Mouse (Mus musculus) spleen, postnatal 36 days (tissue): ENCODE results near the gene Dhx32.

Experiments
- DNase-seq, 2 experiments: peaks; one replicate each; pipeline ENCODE4 v3.0.0; 2022; ENCODE audit warnings: low spot score in 2 of 2, mixed read lengths in 1 of 2

Dhx32 gene

DNA sequence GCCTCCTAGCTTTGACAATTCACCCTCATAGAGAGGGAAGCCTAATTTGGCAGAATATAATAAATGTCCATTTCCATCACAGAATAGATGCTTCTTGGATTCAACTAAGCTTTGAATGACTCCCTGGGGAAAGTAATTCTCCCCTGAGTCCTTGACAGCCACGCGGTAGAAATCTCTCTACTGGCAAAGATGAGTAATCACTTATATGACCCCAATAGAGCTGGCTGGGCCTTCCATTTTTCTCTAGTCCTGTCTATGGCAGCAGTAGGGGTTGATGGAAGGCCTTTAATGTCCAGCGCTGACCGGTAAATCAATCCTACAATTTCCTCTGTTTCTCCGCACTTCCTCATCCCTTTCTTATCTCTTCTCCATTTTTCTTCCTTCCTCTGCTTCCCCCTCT, 7.3 kb downstream of the Dhx32 start:
- no peak for DNase-seq

DNA sequence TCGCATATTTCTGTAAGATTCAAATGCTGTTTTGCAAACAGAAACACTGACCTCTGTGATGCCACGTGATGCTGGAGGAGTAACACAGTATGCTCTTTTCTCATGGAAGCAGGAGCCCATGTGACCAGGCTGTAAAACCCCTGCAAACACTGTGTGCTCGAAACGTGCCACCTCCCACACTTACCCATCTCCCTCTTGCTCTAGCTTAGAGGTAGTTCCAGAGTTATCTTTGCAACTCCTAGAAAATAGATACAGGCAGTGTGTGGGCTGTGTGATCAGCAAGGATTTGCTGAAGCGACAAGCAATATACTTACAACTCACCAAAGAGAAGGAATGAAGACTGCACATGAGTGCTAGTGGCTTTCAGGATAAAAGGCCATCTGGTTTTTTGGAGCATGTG, 14.0 kb downstream of the Dhx32 start:
- DNase-seq = no peak

DNA sequence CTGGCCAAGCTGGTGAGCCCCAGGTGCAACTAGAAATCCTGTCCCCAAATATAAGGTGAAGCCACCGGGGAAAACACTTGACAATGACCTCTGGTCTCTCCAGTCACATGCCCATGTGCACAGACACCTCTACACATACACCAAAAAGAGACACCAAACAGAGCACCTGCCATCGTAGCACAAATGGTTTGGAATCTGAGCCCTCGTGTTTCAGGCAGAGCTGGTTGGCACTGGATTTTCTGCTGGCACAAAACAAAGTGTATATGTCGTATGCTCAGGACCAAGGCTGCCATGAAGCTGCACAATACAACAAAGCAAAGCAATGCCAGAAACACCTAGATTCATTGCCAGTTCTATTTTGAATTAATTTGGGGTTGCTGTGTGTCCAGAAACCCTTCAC, 14.5 kb downstream of the Dhx32 start:
- no peak for DNase-seq

DNA sequence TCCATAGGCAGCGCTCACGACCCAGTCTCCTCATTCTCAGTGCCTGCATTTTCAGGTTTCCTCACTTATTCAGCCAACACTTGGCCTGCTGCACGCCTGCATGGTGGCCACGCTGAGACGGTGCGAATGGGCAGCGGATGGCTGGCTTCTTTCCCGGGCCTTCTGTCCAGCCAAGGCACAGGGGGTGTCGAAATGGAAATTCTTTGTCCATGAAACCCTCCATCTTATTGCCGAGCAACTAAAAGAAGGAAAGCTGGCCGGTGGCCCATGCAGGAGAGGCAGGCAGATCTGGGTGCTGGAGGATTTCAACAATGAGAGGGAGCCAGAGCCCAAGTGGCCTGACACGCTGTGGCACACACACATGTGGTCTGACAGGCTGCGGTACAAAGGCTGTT, 16.7 kb downstream of the Dhx32 start:
- no peak for DNase-seq

DNA sequence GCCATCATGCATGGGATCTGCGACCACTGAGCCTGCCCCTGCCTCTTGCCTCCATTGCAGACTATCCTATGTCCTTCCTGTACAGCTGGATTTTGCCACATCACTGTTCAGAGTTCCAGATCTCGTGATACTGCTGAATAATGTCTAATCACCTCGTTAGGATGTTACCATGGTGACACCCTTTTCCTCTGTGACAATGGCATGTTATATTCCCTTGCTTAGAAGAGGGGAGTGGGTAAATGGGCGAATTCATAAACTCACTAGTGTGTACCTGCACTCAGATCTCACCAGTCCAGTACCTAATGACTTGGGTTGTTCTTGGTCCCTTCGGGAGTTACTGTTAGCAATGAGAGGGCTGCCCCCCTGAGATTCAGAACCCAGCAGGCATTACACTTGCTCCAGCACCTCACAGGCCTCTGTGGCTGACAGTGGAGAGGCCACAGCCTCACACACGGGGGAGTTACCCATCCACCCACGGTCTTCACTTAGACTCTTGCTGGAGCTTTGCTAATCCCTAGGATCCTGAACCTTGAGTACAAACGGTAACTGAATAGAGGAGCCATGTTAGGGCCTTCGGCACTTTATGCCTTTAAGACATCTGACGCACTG, 17.2 kb downstream of the Dhx32 start:
- no peak for DNase-seq

DNA sequence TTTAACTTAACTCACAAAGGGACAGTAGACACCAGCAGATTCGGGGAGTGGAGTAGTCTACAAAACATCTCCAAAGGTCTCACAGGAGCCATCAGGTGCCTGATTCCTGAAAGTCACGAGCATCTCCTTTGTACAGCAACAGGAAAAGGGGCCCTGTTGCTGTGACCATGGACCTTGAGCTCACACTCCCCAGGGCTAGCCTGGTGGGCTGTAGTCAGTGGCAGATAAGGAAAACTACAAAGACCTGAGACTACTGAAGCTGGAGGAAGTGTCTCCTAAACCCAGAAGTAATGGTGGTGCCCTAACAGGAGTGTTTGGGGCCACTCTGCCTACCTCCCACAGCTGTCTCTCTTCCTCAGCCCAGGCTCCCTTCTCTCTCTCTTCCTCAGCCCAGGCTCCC, 18.1 kb downstream of the Dhx32 start:
- no peak for DNase-seq

DNA sequence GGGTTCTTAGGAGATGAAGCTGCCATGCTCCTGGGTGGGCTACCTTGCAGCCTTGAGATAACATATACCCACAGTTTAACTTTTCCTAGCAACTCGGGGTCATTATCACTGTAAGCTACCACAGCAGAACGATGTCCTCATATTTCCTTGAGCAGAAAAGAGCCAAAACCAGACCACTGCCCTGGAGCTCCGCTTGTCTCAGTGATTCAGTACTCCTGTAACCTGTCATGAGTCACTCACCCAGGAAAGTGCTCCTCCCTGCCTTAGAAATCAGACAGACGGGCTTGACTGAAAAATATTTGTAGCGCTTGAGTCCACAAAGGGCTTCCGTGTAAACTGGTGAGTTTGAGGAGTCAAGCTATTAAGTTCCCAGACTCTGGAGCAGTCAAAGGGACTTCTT, 19.8 kb downstream of the Dhx32 start:
- no peak for DNase-seq

DNA sequence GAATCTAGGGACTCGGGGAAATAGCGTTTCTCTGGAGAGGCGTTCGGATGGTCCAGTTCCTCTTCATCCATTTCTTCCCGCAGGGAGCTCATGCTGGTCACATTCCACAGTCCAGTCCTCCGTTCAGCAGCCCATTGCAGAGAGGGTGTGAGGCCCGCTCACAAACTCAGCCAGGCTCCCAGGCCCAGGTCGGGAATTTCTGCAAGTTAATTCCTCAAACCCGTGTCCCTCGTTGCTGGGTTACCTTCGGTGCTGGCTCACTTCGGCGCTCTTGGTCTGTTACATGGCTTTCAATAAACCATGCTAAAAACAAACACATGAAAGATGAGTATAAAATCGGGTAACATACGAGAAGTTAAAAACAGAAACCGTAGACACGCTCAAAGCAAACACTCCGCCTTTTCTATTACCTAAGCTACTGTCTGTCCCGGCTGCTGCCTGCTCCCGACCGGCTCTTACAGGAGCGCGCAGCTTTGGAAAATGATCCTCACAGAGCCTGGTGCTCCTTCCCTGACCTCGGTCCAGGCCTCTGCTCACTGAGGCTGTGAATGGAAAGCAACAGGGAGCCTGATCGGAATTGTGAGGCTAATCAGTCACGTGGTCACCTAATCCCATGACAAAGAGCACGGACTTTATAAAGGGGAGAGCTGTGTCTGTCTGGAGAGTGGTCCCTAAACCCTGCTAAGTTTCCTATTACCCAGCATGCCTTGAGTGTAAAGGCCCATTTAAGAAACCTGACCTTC, 22.7 kb downstream of the Dhx32 start:
- DNase-seq = no peak

DNA sequence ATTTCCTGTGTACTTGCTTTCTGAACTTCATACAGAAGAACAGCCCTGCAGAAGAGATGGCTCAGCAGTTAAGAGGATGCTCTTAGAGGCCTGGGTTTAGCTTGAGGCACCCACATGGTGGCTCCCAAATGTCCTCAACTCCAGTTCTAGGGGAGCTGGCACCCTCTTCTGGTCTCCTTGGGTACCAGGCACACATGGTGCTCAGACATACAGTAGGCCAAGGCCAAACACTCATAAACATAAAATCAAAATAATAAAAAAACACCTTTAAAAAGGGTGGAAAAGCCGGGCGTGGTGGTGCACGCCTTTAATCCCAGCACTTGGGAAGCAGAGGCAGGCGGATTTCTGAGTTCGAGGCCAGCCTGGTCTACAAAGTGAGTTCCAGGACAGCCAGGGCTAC, 23.8 kb downstream of the Dhx32 start:
- no peak for DNase-seq

DNA sequence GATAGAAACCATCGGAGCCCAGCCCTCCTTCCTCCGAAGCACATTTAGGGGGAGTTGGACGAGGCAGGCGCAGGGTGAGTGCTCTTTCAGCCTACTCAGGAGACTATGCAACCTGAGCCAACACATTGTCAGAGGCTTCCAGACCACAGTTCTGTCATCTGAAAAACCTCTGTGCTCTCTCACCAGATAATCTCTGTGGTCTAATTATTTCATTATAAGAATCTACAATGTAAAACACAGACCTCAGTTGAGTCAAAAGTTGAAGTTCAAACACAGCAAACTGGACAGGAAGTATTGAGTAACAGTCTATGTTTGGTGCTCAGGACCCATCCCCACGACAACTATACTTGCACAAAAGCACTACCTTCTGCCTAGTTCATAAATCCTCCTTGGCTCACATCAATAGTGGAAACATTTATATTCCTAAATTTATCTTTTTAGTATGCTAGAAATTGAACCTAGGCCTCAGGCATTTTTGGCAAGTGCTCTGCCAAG, 24.5 kb downstream of the Dhx32 start:
- no peak for DNase-seq

DNA sequence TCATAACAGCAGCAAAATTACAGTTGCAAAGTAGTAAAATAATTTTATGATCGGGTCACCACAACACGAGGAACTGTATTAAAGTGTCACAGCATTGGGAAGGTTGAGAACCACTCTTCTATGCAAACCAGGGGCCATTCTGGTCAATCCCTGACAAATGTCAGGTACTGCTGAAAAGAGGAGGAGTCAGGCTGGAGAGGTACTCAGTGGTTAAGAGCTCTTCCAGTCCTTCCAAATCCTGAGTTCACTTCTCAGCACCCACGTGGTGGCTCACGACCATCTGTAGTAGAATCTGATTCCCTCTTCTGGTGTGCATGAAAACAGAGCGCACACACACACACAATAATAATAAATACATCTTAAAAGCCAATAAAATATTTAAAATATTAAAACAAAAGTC, 31.4 kb downstream of the Dhx32 start:
- no peak for DNase-seq

DNA sequence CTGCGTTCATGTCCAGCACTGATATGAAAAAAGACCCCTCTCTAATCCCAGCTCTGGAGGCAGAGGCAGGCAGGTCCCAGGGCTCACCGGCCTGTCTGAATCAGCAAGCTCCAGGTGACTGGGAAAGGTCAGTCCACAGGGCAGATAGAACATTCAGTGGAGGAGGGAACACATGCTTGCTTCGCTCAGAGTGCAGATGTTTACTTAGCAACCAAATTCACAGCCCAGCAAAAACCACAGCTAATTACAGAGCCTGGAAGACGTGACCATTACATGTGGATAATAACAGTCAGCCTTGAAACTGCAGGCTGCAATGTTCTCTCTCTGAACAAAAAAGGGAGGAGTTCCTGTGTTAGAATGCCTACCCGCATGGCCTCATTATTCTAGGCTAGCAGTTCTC, 31.9 kb downstream of the Dhx32 start:
- no peak for DNase-seq

DNA sequence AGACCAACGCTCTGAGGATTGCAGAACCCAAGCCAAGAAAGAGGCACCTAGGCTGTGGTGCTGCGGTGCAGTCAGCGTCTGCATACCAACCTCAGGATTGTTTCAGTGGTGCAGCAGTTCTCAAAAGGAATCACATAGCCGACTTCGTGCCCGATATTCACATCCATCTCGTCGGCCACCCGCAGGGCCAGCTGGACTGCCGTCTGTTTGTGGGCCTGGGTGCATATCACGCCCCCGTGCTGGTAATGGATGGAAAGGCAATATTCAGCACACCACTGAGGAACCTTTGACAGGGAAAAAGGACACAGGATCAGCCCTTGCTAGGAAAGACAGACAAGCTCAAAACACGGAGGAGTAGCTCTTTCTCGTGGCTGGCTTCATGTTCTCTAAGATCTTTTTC, 33.8 kb downstream of the Dhx32 start:
- DNase-seq = no peak

DNA sequence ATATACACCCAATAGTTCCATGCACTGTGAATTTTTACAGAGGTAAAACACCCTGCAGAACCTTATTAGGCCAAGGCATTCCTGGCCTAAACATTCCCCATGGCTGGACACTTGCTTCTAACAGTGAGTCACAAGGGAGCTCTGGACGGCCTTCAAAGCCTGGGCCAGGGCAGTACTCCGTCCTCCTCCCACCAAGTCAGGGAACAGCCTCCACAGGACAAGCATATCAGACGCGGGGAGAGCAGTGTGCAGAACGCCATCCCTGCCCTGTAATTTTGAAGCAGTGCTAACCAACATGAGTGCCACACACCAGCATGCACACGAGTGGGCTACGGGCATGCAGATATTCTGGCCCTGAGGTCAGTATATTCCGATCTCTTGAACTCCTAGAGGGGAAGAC, 35.2 kb downstream of the Dhx32 start:
- DNase-seq = no peak

DNA sequence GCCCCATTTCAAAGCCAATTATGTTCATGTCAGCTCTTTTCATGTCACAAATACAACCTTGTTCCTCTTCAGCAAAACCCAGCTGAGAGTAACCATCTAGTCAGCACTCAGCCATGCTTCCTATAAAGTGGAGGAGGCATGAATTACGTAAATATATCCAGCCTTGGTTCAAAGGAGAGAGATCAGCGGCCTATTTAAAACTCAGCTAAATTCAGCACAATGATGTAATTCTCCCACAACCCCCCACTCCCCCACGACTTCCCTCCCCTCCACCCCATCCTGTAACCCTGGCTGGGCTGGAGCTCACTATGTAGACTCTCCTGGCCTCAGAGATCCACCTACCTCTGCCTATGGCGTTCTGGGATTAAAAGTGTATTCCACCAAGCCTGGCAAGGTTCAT, 37.8 kb downstream of the Dhx32 start:
- no peak for DNase-seq

DNA sequence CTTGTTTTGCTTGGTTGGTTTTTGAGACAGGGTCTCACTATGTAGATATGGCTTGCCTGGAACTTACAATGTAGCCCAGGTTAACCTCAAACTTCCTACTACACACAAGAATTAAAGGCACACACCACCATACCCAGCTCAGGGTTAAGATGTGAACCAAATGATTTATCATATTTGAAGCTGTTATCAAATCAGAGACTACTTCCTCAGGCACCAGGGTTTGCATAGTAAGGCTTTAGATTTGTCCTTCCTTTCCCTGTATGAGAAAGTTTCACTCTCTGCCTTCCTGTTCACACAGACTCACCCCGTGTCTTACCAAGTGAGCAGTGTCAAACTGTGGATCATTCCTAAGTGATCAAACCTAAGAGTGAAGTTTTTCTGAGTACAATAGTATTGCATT, 38.3 kb downstream of the Dhx32 start:
- no peak for DNase-seq

DNA sequence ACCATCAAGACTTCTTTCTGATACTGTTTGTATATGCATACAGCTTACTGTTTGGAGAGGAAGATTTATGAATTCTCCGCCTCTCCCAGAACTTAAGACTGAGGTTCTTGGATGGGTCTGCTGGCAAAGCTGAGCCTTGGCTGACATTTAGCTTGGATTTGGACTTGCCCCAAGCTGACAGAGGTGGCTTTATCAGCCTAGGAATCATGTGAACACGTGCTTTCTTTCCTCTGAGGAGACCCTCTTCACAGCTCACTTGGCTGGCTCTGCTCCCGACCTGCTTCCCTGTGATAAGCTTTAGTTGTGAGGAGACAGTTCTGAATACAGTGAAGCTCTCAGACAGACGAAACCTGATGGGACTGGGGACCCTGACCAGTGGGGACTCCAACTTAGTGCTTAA, 38.9 kb downstream of the Dhx32 start:
- DNase-seq = no peak

DNA sequence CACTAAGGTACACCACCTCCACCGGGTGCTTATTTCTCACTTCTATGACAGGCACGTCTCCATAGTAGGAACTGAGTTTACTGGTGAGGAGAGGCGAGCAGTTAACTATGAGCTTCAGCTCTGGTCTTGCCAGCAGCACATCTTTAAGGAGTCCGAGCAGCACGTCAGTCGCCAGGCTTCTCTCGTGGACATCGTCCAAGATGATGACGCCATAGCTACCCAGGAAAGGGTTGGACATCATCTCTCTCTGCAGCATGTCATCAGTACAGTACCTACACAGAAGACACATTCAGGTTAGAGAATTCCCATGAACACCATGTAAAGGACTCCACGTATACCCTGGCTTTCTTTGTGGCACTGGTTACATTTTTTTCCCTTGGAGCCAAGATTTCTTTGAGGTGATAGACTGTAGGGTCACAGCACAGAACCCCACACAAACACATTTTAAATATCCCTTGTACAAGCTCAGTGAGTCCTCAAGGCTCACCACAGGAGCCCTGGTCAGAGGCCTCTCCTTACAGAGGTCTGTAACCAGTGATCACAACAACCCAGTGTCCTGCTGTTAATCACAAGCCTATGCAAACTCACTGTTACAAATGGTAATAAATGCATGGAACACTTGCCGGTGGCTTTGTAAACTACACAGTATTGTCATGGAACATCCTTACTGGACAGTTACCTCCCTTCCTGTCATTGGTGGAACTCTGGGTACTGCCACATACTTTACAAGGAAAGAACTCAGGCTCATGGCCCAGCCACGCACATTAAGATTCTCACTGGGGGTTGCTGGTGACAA, 39.8 kb downstream of the Dhx32 start:
- no peak for DNase-seq

DNA sequence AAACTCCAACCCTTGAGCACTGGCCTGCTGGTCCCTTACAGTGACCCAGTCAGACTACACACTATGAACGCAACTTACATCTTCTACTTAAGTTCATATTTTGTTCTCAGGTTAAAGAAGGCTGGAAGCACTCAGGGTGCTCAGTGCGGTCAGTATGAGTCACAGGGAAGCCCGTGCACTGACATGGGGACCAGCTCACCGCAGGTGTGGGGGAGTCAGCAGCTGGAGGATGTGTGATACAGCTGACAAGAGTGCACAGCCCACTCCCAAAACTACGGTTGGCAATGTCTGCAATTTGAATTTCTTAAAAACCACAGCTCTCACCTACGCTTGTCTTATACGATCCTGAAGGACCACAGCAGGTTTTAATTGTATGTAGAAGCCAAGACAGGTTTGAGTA, 42.0 kb downstream of the Dhx32 start:
- DNase-seq = no peak

DNA sequence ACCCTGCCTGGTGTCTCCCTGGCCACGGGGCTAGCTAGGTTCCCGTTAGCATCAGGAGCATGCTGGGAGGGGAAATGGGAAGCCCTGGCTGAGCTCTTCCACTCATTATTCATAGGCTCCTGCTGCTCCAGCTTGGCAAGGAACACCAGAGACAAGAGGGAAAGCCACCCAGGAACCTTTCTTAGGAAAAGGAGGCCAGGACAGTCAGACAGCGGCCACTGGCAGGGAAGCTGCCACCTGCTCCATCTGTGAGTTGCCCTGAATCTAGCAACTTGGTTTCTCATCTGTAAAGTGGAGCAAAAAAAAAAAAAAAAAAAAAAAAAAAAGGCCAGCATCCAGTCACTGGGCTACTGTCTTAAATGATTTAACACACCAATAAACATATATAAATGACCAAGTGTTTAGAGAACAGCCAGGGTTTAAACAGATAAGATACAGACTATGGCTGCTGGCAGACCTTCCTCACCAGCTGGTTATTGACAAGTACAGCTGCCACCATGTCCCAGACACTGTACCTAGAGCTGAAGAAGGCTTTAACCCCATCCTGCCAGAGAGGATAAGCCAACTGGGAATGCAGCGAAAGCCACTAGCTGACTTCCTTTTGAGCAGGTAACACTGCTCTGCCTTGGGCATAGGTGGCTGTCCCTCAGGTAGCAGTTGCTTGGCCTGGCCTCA, 50.4 kb downstream of the Dhx32 start:
- DNase-seq = no peak

DNA sequence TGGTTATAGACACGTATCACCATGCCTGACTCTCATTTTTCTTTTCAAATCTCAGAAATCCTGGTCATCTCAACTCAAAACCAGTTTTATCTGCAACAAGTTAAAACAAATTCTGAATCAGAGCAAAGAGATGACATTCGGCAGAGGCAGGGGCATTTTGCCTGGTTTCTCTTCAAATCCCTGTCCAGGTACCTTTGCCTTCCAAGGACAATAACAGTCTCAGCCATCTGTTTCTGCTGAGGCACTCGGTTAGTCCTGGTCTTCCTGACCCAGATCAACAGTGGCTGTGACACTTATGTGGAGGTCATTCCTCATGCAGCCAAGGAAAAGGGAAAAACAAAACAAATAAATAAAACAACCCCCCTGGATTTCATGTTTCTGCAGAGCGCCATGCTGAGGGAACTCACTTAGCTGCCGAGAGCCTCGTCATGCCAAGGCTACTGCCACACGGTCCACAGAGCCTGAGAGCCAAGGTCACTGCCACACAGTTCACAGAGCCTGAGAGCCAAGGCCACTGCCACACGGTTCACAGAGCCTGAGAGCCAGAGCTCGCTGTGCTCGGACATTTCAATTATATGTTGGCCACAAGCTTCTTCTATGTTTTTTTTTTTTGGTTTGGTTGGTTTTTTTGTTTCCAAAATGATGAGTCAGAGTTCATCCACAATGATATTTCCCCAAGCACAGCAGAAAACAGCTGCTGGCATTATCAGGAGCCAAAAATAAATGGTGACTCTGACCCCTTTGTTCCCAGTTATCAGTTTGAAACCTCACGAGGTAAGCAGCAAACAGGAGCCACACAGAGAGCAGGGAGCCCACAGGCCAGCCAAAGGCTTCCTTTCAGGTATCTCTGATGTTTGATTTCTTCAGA, 52.0 kb downstream of the Dhx32 start:
- no peak for DNase-seq
